Mouse (Mus musculus): ENCODE measurements around the gene Il1f8. TPM values are rescaled to one million over a fixed set of nuclear protein-coding genes. Genes with fewer than 3 reads are reported as not detected.

The Il1f8 gene
- polyA plus RNA-seq, 1 experiment from 2014 or later, result not detected

Other genes starting within 250 kb of the Il1f8 start
- 0.93 and 1.1 TPM in 2 replicates for gene Hnmt, start 103.8 kb upstream of the Il1f8 start, polyA plus RNA-seq (2016; fragmentation: Nextera tagmentation; extraction: Ambion mirVana)
- not detected in 2 replicates for gene Tbpl2, start 56.6 kb upstream of the Il1f8 start, polyA plus RNA-seq (2016; fragmentation: Nextera tagmentation; extraction: Ambion mirVana)
- not detected in 2 replicates for gene Il1f9, start 33.3 kb downstream of the Il1f8 start, polyA plus RNA-seq (2016; fragmentation: Nextera tagmentation; extraction: Ambion mirVana)
- gene Il1f6, start 62.3 kb downstream of the Il1f8 start, polyA plus RNA-seq (2016; fragmentation: Nextera tagmentation; extraction: Ambion mirVana), result not detected in 2 replicates
- gene Il1f5, start 123.8 kb downstream of the Il1f8 start, polyA plus RNA-seq (2016; fragmentation: Nextera tagmentation; extraction: Ambion mirVana), result not detected in 2 replicates
- not detected in 2 replicates for gene Il1f10, start 138.0 kb downstream of the Il1f8 start, polyA plus RNA-seq (2016; fragmentation: Nextera tagmentation; extraction: Ambion mirVana)
- gene Il1rn, start 183.7 kb downstream of the Il1f8 start, polyA plus RNA-seq (2016; fragmentation: Nextera tagmentation; extraction: Ambion mirVana), result 0.14 and 0.18 TPM in 2 replicates
- 0.43 and 0.47 TPM in 2 replicates for gene Psd4, start 214.4 kb downstream of the Il1f8 start, polyA plus RNA-seq (2016; fragmentation: Nextera tagmentation; extraction: Ambion mirVana)